Mouse (Mus musculus): ENCODE results near the gene Zbtb48.

DNA sequence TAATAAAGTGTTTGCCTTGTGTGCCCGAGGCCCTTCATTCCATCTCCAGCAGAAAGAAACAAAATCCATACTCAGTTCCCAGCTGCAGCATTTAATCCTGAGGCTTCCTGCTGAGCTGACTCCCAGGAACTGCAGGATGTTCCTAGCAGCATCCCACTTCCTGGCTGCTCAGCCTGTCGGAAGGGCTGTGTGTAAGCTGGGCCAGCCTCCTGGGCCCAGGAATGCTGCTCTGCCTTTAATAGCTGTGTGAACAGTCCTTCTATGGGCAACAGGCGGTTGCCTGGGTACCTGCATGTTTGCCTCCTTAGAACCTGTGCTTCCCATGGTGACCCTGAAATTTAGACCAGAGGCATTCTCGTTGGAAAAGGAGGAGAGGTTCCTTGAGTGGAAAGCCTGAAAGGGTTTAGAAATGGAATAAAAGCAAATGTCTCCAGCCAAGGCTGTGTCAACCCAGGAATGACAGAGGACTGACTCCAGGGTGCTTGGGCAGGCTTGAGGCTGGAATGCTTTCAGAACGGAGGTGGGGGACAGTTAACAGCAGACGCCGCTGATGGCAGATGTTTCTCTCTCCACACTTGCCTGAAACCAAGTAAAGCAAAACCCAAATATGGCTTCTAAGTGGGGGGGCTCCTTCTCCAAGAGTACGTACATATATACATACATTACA, 19.9 kb downstream of the Zbtb48 start:
- TF ChIP-seq POLR2A (IDR thresholded peaks at IDR 0.05; ENCODE audit: insufficient read depth, low read depth, low read length) (0 out of 2 replicates have a peak, but pooled peaks have one; percentile 50), CTCF (IDR thresholded peaks at IDR 0.05) (no peak)

Measured in heart, adult 2 months (tissue).